Mouse (Mus musculus) embryonic facial prominence, embryonic 14.5 days (tissue): ENCODE data around the gene Car7. TPM values are rescaled to one million over a fixed set of nuclear protein-coding genes. Genes with fewer than 3 reads are reported as not detected.

Experiments used
- ATAC-seq: fragments of 200-750 bp; cut with Nextera tagmentation; 2 replicates; pipeline ENCODE4 v1.8.0; 2017; ENCODE audit warnings: low read depth, moderate number of reproducible peaks, moderate TSS enrichment
- DNase-seq: peaks from one replicate; pipeline ENCODE4 v3.0.0-alpha.2; 2015; ENCODE audit warnings: low spot score
- H3K27ac ChIP-seq: fragments of 300-500 bp; sonication (generic); replicated peaks from 2 replicates; pipeline ENCODE4 v1.5.1; 2014; ENCODE audit warnings: low read depth, mild to moderate bottlenecking, low read length, moderate library complexity
- H3K27me3 ChIP-seq: fragments of 300-500 bp; sonication (generic); replicated peaks from 2 replicates; pipeline ENCODE4 v1.6.1; 2014; ENCODE audit warnings: low read length; ENCODE audit not compliant: control insufficient read depth, insufficient read depth
- H3K36me3 ChIP-seq: fragments of 300-500 bp; sonication (generic); 2 replicates; pipeline ENCODE4 v1.6.1; 2014; ENCODE audit warnings: low read length, mixed read lengths; ENCODE audit not compliant: control insufficient read depth, insufficient read depth
- H3K4me1 ChIP-seq: fragments of 300-500 bp; sonication (generic); 2 replicates; pipeline ENCODE4 v1.6.1; 2014; ENCODE audit warnings: antibody characterized with exemption, low read length; ENCODE audit not compliant: control insufficient read depth, insufficient read depth
- H3K4me2 ChIP-seq: fragments of 300-500 bp; sonication (generic); 2 replicates; pipeline ENCODE4 v1.6.1; 2014; ENCODE audit warnings: low read depth, mild to moderate bottlenecking, low read length, moderate library complexity, mixed read lengths
- H3K4me3 ChIP-seq: fragments of 300-500 bp; sonication (generic); 2 replicates; pipeline ENCODE4 v1.5.1; 2014; ENCODE audit warnings: low read depth, mild to moderate bottlenecking, low read length
- H3K9ac ChIP-seq: fragments of 300-500 bp; sonication (generic); 2 replicates; pipeline ENCODE4 v1.6.1; 2014; ENCODE audit warnings: low read depth, mild to moderate bottlenecking, low read length, moderate library complexity, mixed read lengths
- H3K9me3 ChIP-seq: fragments of 300-500 bp; sonication (generic); 2 replicates; pipeline ENCODE4 v1.6.1; 2016; ENCODE audit warnings: low read length; ENCODE audit not compliant: control insufficient read depth
- WGBS: fragments of 180-500 bp; shearing (Covaris S2); extraction: QIAGEN DNeasy Blood & Tissue Kit; methylation state at CpG from one replicate; pipeline ENCODE4 v1.1.7; 2014; 5-methylcytosine and 5-hydroxymethylcytosine counted together
- polyA plus RNA-seq: library from polyadenylated mRNA; unstranded; fragments of >200 nt; fragmentation: Nextera tagmentation; extraction: Ambion mirVana; gene quantifications from 2 replicates; pipeline ENCODE4 v1.2.1, GENCODE M21; 2014

The Car7 gene
- polyA plus RNA-seq, 1 experiment from 2014 or later = 1.6 TPM

DNA sequence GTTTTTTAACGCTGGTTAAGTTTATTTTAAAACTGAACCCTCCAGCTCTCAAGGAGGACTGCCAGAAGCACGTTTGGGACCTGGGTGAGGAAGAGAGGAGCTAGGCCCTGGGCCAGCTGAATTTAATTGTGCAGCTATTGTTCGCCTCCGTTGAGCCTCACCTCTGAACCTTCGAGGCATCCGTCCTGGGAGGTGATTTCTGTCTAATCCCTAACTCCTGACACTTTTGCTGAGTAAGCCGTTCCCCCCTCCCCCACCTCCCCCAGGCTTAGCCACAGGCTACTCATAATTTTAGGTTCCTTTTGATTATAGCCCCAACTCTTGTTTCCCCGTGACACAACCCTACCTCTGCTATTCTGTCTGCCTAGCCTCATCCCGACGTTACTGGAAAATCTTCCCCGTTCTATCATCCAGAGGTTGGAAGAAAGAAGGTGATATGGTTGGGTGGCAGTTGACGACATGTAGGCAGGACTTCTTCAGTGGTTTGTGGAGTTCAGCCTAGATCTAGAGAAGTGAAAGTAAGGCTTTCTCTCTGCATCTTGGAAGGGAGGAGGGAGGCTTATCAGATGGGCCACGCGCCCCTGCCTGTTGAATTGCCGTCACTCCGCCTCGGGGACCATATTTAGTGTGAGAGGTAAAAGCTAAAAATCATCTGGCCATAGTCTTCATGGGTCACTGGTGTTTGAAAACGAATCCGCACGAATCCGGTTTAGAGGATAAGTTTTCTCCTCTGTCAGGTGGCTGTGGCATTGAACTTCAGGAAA lies 61.5 kb downstream of the Car7 start:
- Histone ChIP-seq H3K9me3 (no peaks in the 10 kb centered on the region), H3K4me1 (peaks cover 6% of the 10 kb centered on the region), H3K27me3 (no peaks in the 10 kb centered on the region), H3K4me3 (no peak overlapping the region), H3K9ac (no peak overlapping the region), H3K36me3 (peaks cover 38% of the 10 kb centered on the region), H3K4me2 (no peak overlapping the region), H3K27ac (no peak overlapping the region)
- DNase-seq = no peak
- 78% methylated on average over 21 of the region's 21 CpGs for WGBS
- ATAC-seq = no peak

DNA sequence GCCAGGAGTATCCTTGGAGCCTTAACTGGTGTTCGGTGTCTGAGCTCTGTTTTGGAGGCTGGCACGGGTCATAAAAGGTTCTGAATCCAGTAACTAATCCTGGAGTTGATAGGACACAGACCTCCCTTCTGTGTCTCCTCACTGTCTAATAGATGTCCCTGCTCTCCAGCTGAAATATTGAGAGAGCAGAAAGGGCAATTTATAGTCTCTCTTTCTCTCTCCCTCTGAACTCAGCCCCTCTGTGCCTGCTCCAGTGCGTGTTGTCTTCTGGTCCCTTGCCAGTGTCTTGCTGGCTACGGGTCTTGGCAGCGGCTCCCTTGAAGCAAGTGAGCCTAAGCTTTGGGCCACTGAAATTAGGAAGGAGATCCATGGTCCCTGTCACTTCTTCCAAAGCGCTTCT lies 63.2 kb downstream of the Car7 start:
- WGBS = 85% methylated on average over 6 of the region's 6 CpGs
- DNase-seq (no peak), ATAC-seq (no peak)

DNA sequence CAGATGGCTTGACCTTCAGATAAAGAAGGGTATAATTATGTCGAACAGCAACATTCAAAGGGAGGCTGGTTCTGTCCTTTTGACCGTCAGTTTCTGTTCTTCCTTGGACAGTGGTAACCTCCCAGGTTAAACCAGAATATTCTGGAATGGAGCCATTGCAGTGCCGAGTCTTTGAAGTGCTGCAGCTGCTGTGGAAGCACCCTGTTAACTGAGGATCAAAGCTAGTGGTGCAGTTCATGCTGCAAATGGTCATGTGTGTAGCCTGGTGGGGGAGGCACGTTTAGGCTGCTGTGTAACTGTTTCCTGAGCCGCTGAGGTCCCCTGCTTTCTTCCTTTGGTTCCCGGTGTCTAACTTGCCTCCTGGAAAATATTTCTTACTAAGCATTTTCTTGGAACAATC lies 64.0 kb downstream of the Car7 start:
- 65% methylated on average over 6 of the region's 6 CpGs for WGBS
- H3K9ac ChIP-seq = no peak overlapping the region
- H3K9me3 ChIP-seq = no peaks in the 10 kb centered on the region
- H3K27me3 ChIP-seq = no peaks in the 10 kb centered on the region
- H3K4me3 ChIP-seq = no peak overlapping the region
- H3K36me3 ChIP-seq = peaks cover 37% of the 10 kb centered on the region
- ATAC-seq (no peak), DNase-seq (no peak)
- H3K4me2 ChIP-seq = no peak overlapping the region
- peaks cover 5% of the 10 kb centered on the region; the same call in 1 of the 2 replicates for H3K4me1 ChIP-seq
- H3K27ac ChIP-seq = no peak overlapping the region

More for the DNA sequence above, 63.2 kb downstream of the Car7 start:
- no peaks in the 10 kb centered on the region for H3K9me3 ChIP-seq
- no peaks in the 10 kb centered on the region for H3K27me3 ChIP-seq
- no peak overlapping the region for H3K9ac ChIP-seq
- H3K4me1 ChIP-seq = peaks cover 6% of the 10 kb centered on the region; the same call in 1 of the 2 replicates
- H3K4me3 ChIP-seq = no peak overlapping the region
- no peak overlapping the region for H3K27ac ChIP-seq
- peaks cover 38% of the 10 kb centered on the region for H3K36me3 ChIP-seq
- no peak overlapping the region for H3K4me2 ChIP-seq

Other genes with a start within 250 kb of the Car7 start
- gene Cmtm2a, start 241.5 kb upstream of the Car7 start, polyA plus RNA-seq = not detected in 2 replicates
- gene Gm45711, start 224.6 kb upstream of the Car7 start, polyA plus RNA-seq = not detected in 2 replicates
- not detected in 2 replicates for gene Cmtm1, start 224.5 kb upstream of the Car7 start, polyA plus RNA-seq
- not detected in 2 replicates for gene Gm11020, start 213.1 kb upstream of the Car7 start, polyA plus RNA-seq
- not detected in 2 replicates for gene Cmtm2b, start 212.5 kb upstream of the Car7 start, polyA plus RNA-seq
- gene Cmtm3, start 195.3 kb upstream of the Car7 start, polyA plus RNA-seq = 168 and 189 TPM in 2 replicates
- 4.1 and 4.3 TPM in 2 replicates for gene Cmtm4, start 138.9 kb upstream of the Car7 start, polyA plus RNA-seq
- gene Dync1li2, start 91.6 kb upstream of the Car7 start, polyA plus RNA-seq = 52.5 and 53.8 TPM in 2 replicates
- gene Terb1, start 24.8 kb upstream of the Car7 start, polyA plus RNA-seq = 0.53 and 0.62 TPM in 2 replicates
- 89.0 and 100 TPM in 2 replicates for gene Nae1, start 52 bp upstream of the Car7 start, polyA plus RNA-seq
- gene Pdp2, start 56.8 kb downstream of the Car7 start, polyA plus RNA-seq = 8.1 and 8.2 TPM in 2 replicates
- 1.9 and 2.1 TPM in 2 replicates for gene Cdh16, start 89.7 kb downstream of the Car7 start, polyA plus RNA-seq
- 40.5 and 54.7 TPM in 2 replicates for gene Rrad, start 96.6 kb downstream of the Car7 start, polyA plus RNA-seq
- gene Ciao2b, start 107.3 kb downstream of the Car7 start, polyA plus RNA-seq = 81.3 and 87.9 TPM in 2 replicates
- gene Ces2a, start 199.3 kb downstream of the Car7 start, polyA plus RNA-seq = not detected in 2 replicates